Mouse (Mus musculus): ENCODE data around the gene Pigu.

DNA sequence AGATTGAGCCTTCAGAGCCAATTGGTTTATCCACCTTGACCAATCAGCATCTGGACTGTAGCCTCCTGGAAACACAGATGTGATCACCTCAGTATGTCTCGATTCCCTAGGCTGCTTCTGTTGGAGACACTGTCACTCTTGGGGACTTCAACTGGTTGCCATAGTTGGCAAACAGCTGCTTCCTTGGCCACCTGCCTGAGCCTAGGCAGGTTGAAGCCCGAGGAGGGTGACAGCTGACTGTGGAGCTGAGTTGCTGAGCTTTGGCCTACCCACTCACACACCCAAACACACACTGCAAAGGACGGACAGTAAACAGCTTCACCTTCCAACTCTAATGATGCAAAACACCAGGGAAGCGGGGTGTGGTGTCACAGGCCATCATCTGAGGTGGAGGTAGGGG is 73.4 kb downstream of the Pigu start:
- TF ChIP-seq CTCF (conservative IDR thresholded peaks at IDR 0.05; ENCODE audit: insufficient read depth, insufficient read length, low read depth, low read length) = no peak
- no peak for TF ChIP-seq POLR2A (IDR thresholded peaks at IDR 0.05; ENCODE audit: low read depth, low read length)
